Mouse (Mus musculus) brown adipose tissue, adult 24 weeks (tissue): ENCODE measurements around the gene Stox2. TPM values are rescaled to one million over a fixed set of nuclear protein-coding genes. Genes with fewer than 3 reads are reported as not detected.

Experiments
- H3K27ac ChIP-seq: fragments of 200-500 bp; replicated peaks from 2 replicates; pipeline ENCODE4 v1.5.1; 2012; ENCODE audit warnings: low read depth, mild to moderate bottlenecking, low read length
- H3K4me1 ChIP-seq: fragments of 200-500 bp; 2 replicates; pipeline ENCODE4 v1.6.1; 2012; ENCODE audit warnings: low read length, mixed read lengths; ENCODE audit not compliant: control insufficient read depth, insufficient read depth, insufficient read length
- H3K4me3 ChIP-seq: fragments of 200-500 bp; 2 replicates; pipeline ENCODE4 v1.5.1; 2012; ENCODE audit warnings: low read depth, mild to moderate bottlenecking, low read length, moderate library complexity; ENCODE audit not compliant: insufficient read depth
- polyA plus RNA-seq: library from polyadenylated mRNA; stranded (reverse); fragments of >200 nt; gene quantifications from 2 replicates; pipeline ENCODE4 v1.2.4, GENCODE M21; 2012; ENCODE audit not compliant: missing spikeins, insufficient read depth, insufficient read length

Gene Stox2
- polyA plus RNA-seq, 1 experiment = 6.5 TPM

DNA sequence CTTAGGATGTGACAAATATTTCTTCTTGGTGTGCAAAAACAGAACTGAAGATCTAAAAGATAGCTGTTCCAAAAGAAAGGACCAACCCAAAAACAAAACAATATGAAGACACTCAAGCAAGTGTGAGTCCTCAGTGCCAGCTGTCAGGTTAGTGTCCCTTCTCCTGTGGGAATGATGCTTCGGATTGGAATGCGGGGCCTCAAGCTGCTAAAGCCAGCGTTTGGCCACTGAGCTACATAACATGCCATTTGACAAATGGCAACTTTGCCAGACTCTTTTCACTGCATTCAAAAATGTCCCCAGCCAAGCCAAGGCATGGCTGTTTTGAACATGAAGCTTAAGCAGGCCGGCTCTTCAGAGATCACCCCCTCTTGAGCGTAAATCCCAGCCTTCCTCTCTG, 124.9 kb downstream of the Stox2 start:
- Histone ChIP-seq H3K27ac (no peak overlapping the region), H3K4me3 (no peak overlapping the region), H3K4me1 (peaks cover 11% of the 10 kb centered on the region)

DNA sequence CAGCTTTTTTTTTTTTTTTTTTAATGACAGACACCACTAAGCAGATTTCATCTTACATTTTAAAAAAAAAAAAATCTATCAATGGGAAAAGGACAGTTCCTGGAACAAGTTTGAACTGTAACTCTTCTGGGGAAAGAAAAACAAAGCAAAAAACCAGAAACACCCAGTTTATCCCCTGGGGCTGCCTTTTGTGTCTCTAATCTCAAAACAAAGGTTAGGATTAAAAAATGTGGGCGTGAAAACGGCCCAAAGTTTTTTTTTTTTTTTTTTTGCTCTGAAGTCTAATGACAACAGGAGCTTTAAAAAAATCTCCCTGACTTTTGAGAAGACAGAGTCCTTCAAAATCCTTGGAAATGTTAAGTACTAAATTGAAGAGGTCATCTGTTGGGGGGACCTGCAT, 125.5 kb downstream of the Stox2 start:
- Histone ChIP-seq H3K4me1 (peaks cover 11% of the 10 kb centered on the region), H3K4me3 (no peak overlapping the region), H3K27ac (no peak overlapping the region)

DNA sequence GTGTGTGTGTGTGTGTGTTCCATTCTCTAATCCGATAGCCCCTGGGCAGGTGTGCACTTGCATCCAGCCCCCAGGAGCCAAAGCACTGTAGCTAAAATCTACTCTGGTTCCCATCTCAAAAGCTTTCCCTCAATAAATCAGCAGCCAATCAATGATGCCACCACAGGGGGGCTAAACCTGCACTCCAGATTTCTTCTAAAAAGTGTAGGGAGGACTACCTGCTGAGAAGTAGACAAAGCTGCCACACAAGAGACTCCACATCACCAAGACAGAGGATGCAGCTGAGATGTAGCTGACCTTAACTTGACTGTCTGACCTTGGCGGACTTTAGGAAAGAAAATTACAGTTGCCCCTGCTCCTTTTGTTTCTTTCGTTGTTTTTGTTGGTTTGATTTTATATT, 127.7 kb downstream of the Stox2 start:
- Histone ChIP-seq H3K4me1 (peaks cover 15% of the 10 kb centered on the region; the same call in 1 of the 2 replicates), H3K4me3 (no peak overlapping the region), H3K27ac (no peak overlapping the region)

DNA sequence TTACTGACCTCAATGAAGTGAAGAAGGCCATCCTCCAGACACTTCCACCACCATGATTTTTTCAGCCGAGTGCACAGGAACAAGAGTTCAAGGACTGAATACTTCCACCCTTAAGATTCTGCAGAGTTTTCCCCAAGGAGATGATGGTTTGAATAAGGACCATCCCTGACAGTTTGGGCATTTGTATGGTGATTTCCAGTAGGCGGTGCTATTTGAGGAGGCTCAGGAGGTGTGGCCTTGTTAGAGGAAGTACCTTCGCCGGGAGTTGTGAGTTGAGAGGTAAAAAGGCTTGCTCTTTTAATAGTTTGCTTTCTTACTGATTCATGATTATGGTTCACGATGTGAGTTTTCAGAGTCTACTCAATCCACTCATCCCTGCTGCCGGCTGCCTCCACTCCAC, 138.0 kb downstream of the Stox2 start:
- no peak overlapping the region for H3K4me3 ChIP-seq
- peaks cover 2% of the 10 kb centered on the region; the same call in 1 of the 2 replicates for H3K4me1 ChIP-seq
- no peak overlapping the region for H3K27ac ChIP-seq

GRCm38 (mm10) chr8:47306372-47306771, 139.8 kb downstream of the Stox2 start:
- Histone ChIP-seq H3K27ac (no peak overlapping the region), H3K4me3 (no peak overlapping the region), H3K4me1 (peaks cover 2% of the 10 kb centered on the region; the same call in 1 of the 2 replicates)

DNA sequence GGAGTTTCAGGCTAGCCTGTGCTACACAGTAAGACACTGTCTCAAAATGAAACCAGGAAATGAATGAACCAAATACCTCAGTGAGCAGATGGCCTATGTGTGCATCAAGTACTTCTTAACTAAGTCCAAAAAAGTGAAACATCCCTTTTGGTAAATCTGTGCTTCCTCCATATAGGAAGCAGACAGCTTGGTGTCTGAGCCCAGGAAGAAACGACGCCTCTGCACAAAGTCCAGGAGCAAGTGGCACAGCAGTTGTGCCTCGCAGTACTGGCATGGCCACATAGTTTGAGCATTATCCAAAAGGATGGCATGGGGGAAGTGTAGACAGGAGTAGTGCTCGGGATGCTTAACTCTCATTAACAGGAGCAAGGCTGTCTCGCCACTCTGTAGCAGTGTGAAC, 140.3 kb downstream of the Stox2 start:
- no peak overlapping the region for H3K4me3 ChIP-seq
- H3K27ac ChIP-seq = no peak overlapping the region
- H3K4me1 ChIP-seq = peaks cover 2% of the 10 kb centered on the region; the same call in 1 of the 2 replicates

GRCm38 (mm10) chr8:47298460-47298859, 147.7 kb downstream of the Stox2 start:
- Histone ChIP-seq H3K27ac (no peak overlapping the region), H3K4me3 (no peak overlapping the region), H3K4me1 (peaks cover 4% of the 10 kb centered on the region; the same call in 1 of the 2 replicates)

DNA sequence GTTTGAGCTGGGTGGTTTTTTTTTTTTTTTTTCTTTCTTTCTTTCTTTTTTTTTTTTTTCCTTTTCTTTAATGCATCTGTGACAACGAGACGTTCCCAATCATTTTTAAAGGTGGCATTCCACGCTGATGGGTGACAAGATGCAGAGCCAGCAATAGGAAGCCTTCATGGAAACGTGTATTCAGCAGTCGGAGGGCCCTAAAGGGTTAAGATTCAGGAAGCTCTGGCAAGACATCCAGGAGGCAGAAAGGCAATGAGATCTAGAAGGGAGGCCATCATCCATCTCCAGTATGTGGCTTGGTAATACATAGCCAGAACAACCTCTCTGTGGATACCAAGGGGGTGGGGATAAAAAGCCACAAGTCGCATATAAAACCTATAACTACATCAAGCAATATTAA, 156.5 kb downstream of the Stox2 start:
- H3K4me1 ChIP-seq = peaks cover 5% of the 10 kb centered on the region; the same call in 1 of the 2 replicates
- H3K27ac ChIP-seq = no peak overlapping the region
- H3K4me3 ChIP-seq = peak overlapping the region; percentile 78

GRCm38 (mm10) chr8:47288866-47289541, 157.2 kb downstream of the Stox2 start:
- Histone ChIP-seq H3K27ac (0 out of 2 replicates have a peak overlapping the region, but pooled peaks have one; percentile 1), H3K4me3 (peak overlapping the region; percentile 78), H3K4me1 (peaks cover 5% of the 10 kb centered on the region; the same call in 1 of the 2 replicates)

GRCm38 (mm10) chr8:47288131-47288865, 157.9 kb downstream of the Stox2 start:
- H3K27ac ChIP-seq = no peak overlapping the region; the same call in 1 of the 2 replicates
- H3K4me3 ChIP-seq = peak overlapping the region; percentile 78
- peaks cover 8% of the 10 kb centered on the region; the same call in 1 of the 2 replicates for H3K4me1 ChIP-seq

DNA sequence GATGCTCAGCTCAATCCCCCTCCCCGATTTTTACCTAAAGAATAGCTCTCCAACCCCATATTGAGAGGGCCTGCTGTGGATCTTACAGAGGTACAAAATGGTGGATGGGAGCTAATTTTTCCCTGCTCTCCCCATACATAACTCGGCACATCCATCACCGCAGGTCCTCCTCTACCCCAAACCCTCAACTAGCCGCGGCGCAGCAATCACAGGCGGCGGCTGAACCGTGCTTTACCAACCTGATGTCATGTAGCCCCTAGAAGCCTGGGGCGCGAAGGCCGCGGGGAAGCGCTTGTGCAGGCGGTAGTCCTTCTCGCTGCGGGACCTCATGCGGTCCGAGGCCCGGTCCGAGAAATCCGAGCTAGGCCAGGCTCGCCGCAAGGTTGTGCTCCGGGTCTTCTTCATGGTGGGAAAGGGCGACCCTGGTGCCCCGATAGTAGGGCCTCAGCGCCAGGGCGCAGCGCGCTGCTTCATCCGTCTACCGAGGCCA, 158.5 kb downstream of the Stox2 start:
- Histone ChIP-seq H3K27ac (no peak overlapping the region), H3K4me1 (peaks cover 8% of the 10 kb centered on the region; the same call in 1 of the 2 replicates), H3K4me3 (peak overlapping the region; percentile 78)

GRCm38 (mm10) chr8:47287201-47287621, 159.0 kb downstream of the Stox2 start:
- Histone ChIP-seq H3K4me1 (peaks cover 11% of the 10 kb centered on the region; the same call in 1 of the 2 replicates), H3K4me3 (peak overlapping the region; percentile 78), H3K27ac (no peak overlapping the region)

DNA sequence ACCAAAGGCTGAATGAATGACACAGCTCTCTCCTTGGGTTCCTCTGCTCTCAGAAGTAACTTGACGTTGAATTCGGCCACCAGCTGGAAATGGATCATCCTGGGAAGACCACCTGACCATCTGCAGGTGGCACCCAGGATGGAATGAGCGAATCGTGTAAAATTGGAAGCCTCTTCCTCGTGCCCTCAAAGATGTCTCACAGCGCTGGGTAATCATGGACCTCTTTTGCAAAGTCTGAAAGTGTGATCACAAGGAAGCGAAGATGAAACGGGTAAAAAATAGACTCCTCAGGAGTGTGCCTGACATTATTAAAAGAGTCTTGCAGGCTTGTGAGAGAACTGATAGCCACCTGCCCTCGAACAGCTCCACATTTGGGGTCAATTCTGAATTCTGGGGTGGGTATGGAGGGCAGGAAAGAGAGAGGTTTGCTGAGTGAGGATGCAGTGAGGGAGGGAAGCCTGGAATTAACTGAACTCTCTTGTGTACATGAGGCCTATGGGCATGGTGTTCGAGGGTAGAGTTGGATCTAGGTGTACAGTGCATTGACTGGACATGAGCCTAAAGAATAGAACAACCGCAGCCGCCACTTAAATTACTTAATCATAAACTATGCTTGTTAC, 160.0 kb downstream of the Stox2 start:
- Histone ChIP-seq H3K27ac (no peak overlapping the region), H3K4me3 (peak overlapping the region; percentile 15; the same call in 1 of the 2 replicates), H3K4me1 (peaks cover 12% of the 10 kb centered on the region; the same call in 1 of the 2 replicates)

- Histone ChIP-seq H3K4me1 (peaks cover 12% of the 10 kb centered on the region; the same call in 1 of the 2 replicates), H3K4me3 (no peak overlapping the region), H3K27ac (no peak overlapping the region)
Measured at GRCm38 (mm10) chr8:47285435-47285834, 160.7 kb downstream of the Stox2 start.
